Mouse (Mus musculus) CH12.LX (cell line): ENCODE results near the gene Rhof. TPM values are rescaled to one million over a fixed set of nuclear protein-coding genes. Genes with fewer than 3 reads are reported as not detected.

ENCODE experiments used
- DNase-seq: peaks from one replicate; pipeline ENCODE4 v3.0.0-alpha.2; 2013; ENCODE audit errors: extremely low read depth
- H3K27ac ChIP-seq: 2 replicates; pipeline ENCODE4 v1.5.1; 2012; ENCODE audit warnings: low read depth, mild to moderate bottlenecking, control low read depth, moderate library complexity; ENCODE audit not compliant: insufficient read depth
- H3K27me3 ChIP-seq: replicated peaks from 2 replicates; pipeline ENCODE3; 2012; ENCODE audit warnings: inconsistent platforms
- H3K36me3 ChIP-seq, 2 experiments: replicated peaks in 1 of 2; 2 replicates each; pipeline versions ENCODE3 to v1.6.1; 2012; ENCODE audit warnings: inconsistent platforms in 1 of 2, low read length in 1 of 2, mild to moderate bottlenecking in 1 of 2, mixed read lengths in 1 of 2, moderate library complexity in 1 of 2; ENCODE audit not compliant: control insufficient read depth in 1 of 2, insufficient read depth in 1 of 2
- H3K4me1 ChIP-seq, 2 experiments: 2 replicates each; pipeline ENCODE4 v1.6.1; 2012; ENCODE audit warnings: inconsistent platforms in 1 of 2, moderate library complexity in 1 of 2; ENCODE audit not compliant: insufficient read depth in 2 of 2, control insufficient read depth in 1 of 2
- H3K4me2 ChIP-seq: 2 replicates; pipeline ENCODE4 v1.6.1; 2012; ENCODE audit warnings: low read depth, mild to moderate bottlenecking, control low read depth; ENCODE audit not compliant: poor library complexity, insufficient read depth, severe bottlenecking
- H3K4me3 ChIP-seq, 3 experiments: fragments of 150-350 bp in 1 of 3; sonication (generic) in 1 of 3; replicated peaks in 1 of 3; 2 replicates each; pipeline versions ENCODE3 to v1.5.1; 2011 to 2012; ENCODE audit warnings: low read depth in 2 of 3, low read length in 2 of 3, mild to moderate bottlenecking in 2 of 3, moderate library complexity in 2 of 3, control low read depth in 1 of 3, improper control_type of control experiment in 1 of 3, inconsistent platforms in 1 of 3, mixed read lengths in 1 of 3; ENCODE audit not compliant: poor library complexity in 1 of 3
- H3K79me2 ChIP-seq: replicated peaks from 2 replicates; pipeline ENCODE4 v1.6.1; 2012; ENCODE audit warnings: mild to moderate bottlenecking, moderate library complexity; ENCODE audit not compliant: control insufficient read depth, poor library complexity, insufficient read depth, severe bottlenecking; ENCODE audit errors: extremely low read depth
- H3K9ac ChIP-seq: 2 replicates; pipeline ENCODE4 v1.6.1; 2012; ENCODE audit warnings: low read depth, mild to moderate bottlenecking, control low read depth, moderate library complexity; ENCODE audit not compliant: insufficient read depth
- H3K9me3 ChIP-seq: replicated peaks from 2 replicates; pipeline ENCODE3; 2012; ENCODE audit warnings: low read length, inconsistent platforms, mixed read lengths
- E2F4 ChIP-seq: IDR thresholded peaks from 2 replicates; pipeline ENCODE4 v1.6.1; 2011; ENCODE audit warnings: low read depth, low read length, improper control_type of control experiment; ENCODE audit not compliant: insufficient replicate concordance
- ETS1 ChIP-seq: conservative IDR thresholded peaks from 2 replicates; pipeline ENCODE4 v1.6.1; 2012; ENCODE audit warnings: low read depth, mild to moderate bottlenecking, inconsistent platforms, low read length, improper control_type of control experiment, moderate library complexity
- HCFC1 ChIP-seq: IDR thresholded peaks from 2 replicates; pipeline ENCODE4 v1.6.1; 2012; ENCODE audit warnings: low read depth, mild to moderate bottlenecking, inconsistent platforms, low read length, improper control_type of control experiment
- IRF4 ChIP-seq: IDR thresholded peaks from 2 replicates; pipeline ENCODE4 v1.6.1; 2014; ENCODE audit warnings: low read depth, mild to moderate bottlenecking, inconsistent platforms, low read length, improper control_type of control experiment
- JUND ChIP-seq: conservative IDR thresholded peaks from 2 replicates; pipeline ENCODE4 v1.6.1; 2011; ENCODE audit warnings: low read depth, low read length, improper control_type of control experiment
- MAFK ChIP-seq: IDR thresholded peaks from 2 replicates; pipeline ENCODE4 v1.6.1; 2011; ENCODE audit warnings: low read length, improper control_type of control experiment; ENCODE audit not compliant: insufficient replicate concordance
- MXI1 ChIP-seq: IDR thresholded peaks from 2 replicates; pipeline ENCODE4 v1.6.1; 2011; ENCODE audit warnings: mild to moderate bottlenecking, low read depth, low read length, improper control_type of control experiment
- PAX5 ChIP-seq: IDR thresholded peaks from 2 replicates; pipeline ENCODE4 v1.6.1; 2012; ENCODE audit warnings: low read length, inconsistent platforms, mixed read lengths
- POLR2AphosphoS2 ChIP-seq: IDR thresholded peaks from 2 replicates; pipeline ENCODE4 v1.6.1; 2011; ENCODE audit warnings: low read depth, low read length, improper control_type of control experiment
- RAD21 ChIP-seq: IDR thresholded peaks from 2 replicates; pipeline ENCODE4 v1.6.1; 2011; ENCODE audit warnings: low read depth, mild to moderate bottlenecking, low read length, improper control_type of control experiment, moderate library complexity
- RCOR1 ChIP-seq: conservative IDR thresholded peaks from 2 replicates; pipeline ENCODE4 v1.6.1; 2012; ENCODE audit warnings: low read depth, mild to moderate bottlenecking, inconsistent platforms, low read length, improper control_type of control experiment
- SIN3A ChIP-seq: IDR thresholded peaks from 2 replicates; pipeline ENCODE4 v1.6.1; 2012; ENCODE audit warnings: low read length, improper control_type of control experiment, inconsistent platforms
- SMC3 ChIP-seq: IDR thresholded peaks from 2 replicates; pipeline ENCODE4 v1.6.1; 2011; ENCODE audit warnings: low read depth, low read length, improper control_type of control experiment
- USF1 ChIP-seq: IDR thresholded peaks from 2 replicates; pipeline ENCODE4 v1.6.1; 2014; ENCODE audit warnings: low read depth, mild to moderate bottlenecking, inconsistent platforms, low read length, improper control_type of control experiment
- dilution Hi-C: fragments of 300-500 bp; cut with MboI; formaldehyde crosslinking; loops from 2 replicates; pipeline ENCODE4 v1.14.3; 2020; ENCODE audit warnings: low sequenced_read_pairs; ENCODE audit not compliant: extremely low pct_unique_long_range_greater_than_20kb, extremely low pct_ligation_motif_present
- in situ Hi-C: fragments of 300-500 bp; cut with MboI; formaldehyde crosslinking; loops from 3 replicates; pipeline ENCODE4 v1.14.3; 2019; ENCODE audit warnings: low sequenced_read_pairs, low pct_ligation_motif_present, low pct_unique_long_range_greater_than_20kb, mixed read lengths
- polyA plus RNA-seq: library from polyadenylated mRNA; unstranded; fragments of >175 nt; gene quantifications from 2 replicates; pipeline ENCODE4 v1.2.1, GENCODE M21; 2012; ENCODE audit warnings: low read depth; ENCODE audit not compliant: insufficient read length
- total RNA-seq, 2 experiments: library from RNA; depleted of rRNA; stranded (reverse); fragments of 300-350 nt in 1 of 2; fragments of >200 nt in 1 of 2; gene quantifications; 2 replicates each; pipeline ENCODE4 v1.2.3; 2012 to 2014

The Rhof gene
- total and polyA plus RNA-seq, 3 experiments, result 33.6 to 56.9 (median 45.4) TPM

DNA sequence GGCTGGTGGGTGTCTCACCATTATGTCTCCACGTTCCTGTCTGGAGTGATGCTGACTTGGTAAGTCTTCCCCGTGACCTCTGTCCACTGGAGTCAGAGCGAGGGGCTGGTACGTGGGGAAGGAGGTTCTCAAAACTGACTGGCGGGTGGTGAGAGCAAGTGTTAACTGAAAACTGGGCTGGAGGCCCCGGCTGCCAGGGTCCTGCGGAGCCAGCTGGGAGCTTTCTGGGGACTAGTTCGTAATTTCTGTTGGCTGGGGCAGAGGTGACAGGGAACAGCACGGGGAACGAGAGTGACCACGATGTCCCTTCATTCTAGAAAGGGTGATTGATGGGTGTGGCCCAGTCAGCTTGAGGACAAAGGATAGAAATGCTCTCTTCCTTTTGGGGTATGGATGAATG lies 18.4 kb downstream of the Rhof start:
- H3K27ac ChIP-seq, result no peak overlapping the region
- H3K9ac ChIP-seq, result no peak overlapping the region
- in situ Hi-C loops, result no loop called here
- no peak for DNase-seq
- H3K79me2 ChIP-seq, result no peaks in the 10 kb centered on the region
- dilution Hi-C loops, result no loop called here
- H3K4me2 ChIP-seq, result no peak overlapping the region
- peaks cover 21 to 69% of the 10 kb centered on the region in 2 experiments for H3K36me3 ChIP-seq
- no peak overlapping the region for H3K4me3 ChIP-seq
- no peaks in the 10 kb centered on the region for H3K27me3 ChIP-seq
- H3K4me1 ChIP-seq, result peaks cover 0 to 9% of the 10 kb centered on the region in 2 experiments; a peak in 2 of 4 replicates
- no peak for TF ChIP-seq JUND
- TF ChIP-seq SMC3, result no peak
- no peak for TF ChIP-seq ETS1
- no peak for TF ChIP-seq IRF4
- no peak for TF ChIP-seq RAD21
- no peak for TF ChIP-seq MAFK
- TF ChIP-seq HCFC1, result no peak
- no peak for TF ChIP-seq PAX5
- no peak for TF ChIP-seq USF1
- no peak for TF ChIP-seq POLR2AphosphoS2
- no peak for TF ChIP-seq MXI1
- TF ChIP-seq, all 38 proteins: peak for 0
- no peaks in the 10 kb centered on the region for H3K9me3 ChIP-seq

DNA sequence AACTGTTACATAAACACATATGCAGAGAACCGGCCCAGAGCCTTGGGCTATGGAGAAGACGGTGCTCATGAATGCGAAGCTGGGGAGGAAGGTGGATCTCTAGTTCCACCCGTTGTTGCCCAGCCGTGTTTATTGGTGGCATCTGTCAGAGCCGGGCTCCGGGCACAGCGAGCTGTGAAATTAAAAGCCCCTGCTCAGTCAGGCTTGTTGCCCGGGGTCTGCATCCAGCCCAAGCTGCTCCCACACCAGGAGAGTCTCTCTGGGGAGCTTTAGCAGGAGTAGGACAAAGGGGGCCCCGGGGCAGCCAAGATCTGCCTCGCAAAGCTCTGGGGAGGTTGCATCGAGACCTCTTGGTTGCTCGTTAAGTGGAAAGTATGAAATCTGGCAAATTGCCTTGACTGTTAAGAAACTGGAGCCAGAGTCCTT lies 22.2 kb downstream of the Rhof start:
- Histone ChIP-seq H3K4me2 (no peak overlapping the region), H3K79me2 (no peaks in the 10 kb centered on the region), H3K27ac (no peak overlapping the region), H3K9ac (no peak overlapping the region), H3K9me3 (no peaks in the 10 kb centered on the region), H3K4me1 (0 out of 4 replicates have a peak, but pooled peaks cover 0 to 4% of the 10 kb centered on the region in 2 experiments), H3K27me3 (no peaks in the 10 kb centered on the region)
- no peak for DNase-seq
- TF ChIP-seq SIN3A (no peak), RCOR1 (no peak), MAFK (no peak), E2F4 (no peak)
- TF ChIP-seq, all 38 proteins: peak for 0
- H3K36me3 ChIP-seq, result peaks cover 0 to 40% of the 10 kb centered on the region in 2 experiments
- in situ Hi-C loops, result no loop called here
- no peak overlapping the region for H3K4me3 ChIP-seq
- dilution Hi-C loops, result no loop called here
